Mouse (Mus musculus) lung, postnatal 14 days (tissue): ENCODE measurements around the gene Olfr1383.
"Not testable (repeated sequence)": the region's sequence is repeated elsewhere in the genome, so short reads cannot be mapped to it uniquely, and the experiment has no call there.

Experiments used
- DNase-seq: peaks from one replicate; pipeline ENCODE4 v3.0.0; 2021

The Olfr1383 gene

GRCm38 (mm10) chr11:49519348-49519747, at the start of gene Olfr1383:
Gene Olfr1383 (plus strand): TSS chr11:49519648.
- no peak for DNase-seq

- DNase-seq = no peak
Measured at GRCm38 (mm10) chr11:49485973-49486372, 33.5 kb upstream of the Olfr1383 start.

GRCm38 (mm10) chr11:49488770-49489169, 30.7 kb upstream of the Olfr1383 start, which contains the start of gene Olfr1385:
Gene Olfr1385 (plus strand): TSS chr11:49489070.
- DNase-seq = not testable (repeated sequence)

GRCm38 (mm10) chr11:49518086-49518485, 1.4 kb upstream of the Olfr1383 start:
- no peak for DNase-seq

GRCm38 (mm10) chr11:49527947-49528346, 8.5 kb downstream of the Olfr1383 start, which contains the start of gene Olfr1382:
Gene Olfr1382 (plus strand): TSS chr11:49528247.
- DNase-seq = no peak

GRCm38 (mm10) chr11:49532761-49533160, 13.3 kb downstream of the Olfr1383 start:
- DNase-seq = no peak

GRCm38 (mm10) chr11:49536631-49537030, 17.2 kb downstream of the Olfr1383 start:
- DNase-seq = not testable (repeated sequence)

GRCm38 (mm10) chr11:49543149-49543548, 23.7 kb downstream of the Olfr1383 start, which contains the start of gene Olfr1381:
Gene Olfr1381 (plus strand): TSS chr11:49543449.
- DNase-seq = not testable (repeated sequence)

GRCm38 (mm10) chr11:49554033-49554432, 34.6 kb downstream of the Olfr1383 start:
- DNase-seq = not testable (repeated sequence)

- DNase-seq = not testable (repeated sequence)
Measured at GRCm38 (mm10) chr11:49556578-49556977, 37.1 kb downstream of the Olfr1383 start, which contains the start of gene Olfr1380. Gene Olfr1380 (plus strand): TSS chr11:49556878.

- not testable (repeated sequence) for DNase-seq
Measured at GRCm38 (mm10) chr11:49575054-49575453, 55.6 kb downstream of the Olfr1383 start.
